Mouse (Mus musculus) ES-Bruce4 (cell line): Measurements from ENCODE around the gene Mamdc4. TPM values are rescaled to one million over a fixed set of nuclear protein-coding genes. Genes with fewer than 3 reads are reported as not detected.
"Not testable (repeated sequence)": the region's sequence is repeated elsewhere in the genome, so short reads cannot be mapped to it uniquely, and the experiment has no call there.

Source experiments
- H3K27ac ChIP-seq: 2 replicates; pipeline ENCODE4 v1.5.1; 2012; ENCODE audit warnings: low read length, inconsistent platforms; ENCODE audit not compliant: insufficient read depth
- H3K27me3 ChIP-seq: 2 replicates; pipeline ENCODE4 v1.6.1; 2012; ENCODE audit warnings: mild to moderate bottlenecking, low read length, inconsistent platforms; ENCODE audit not compliant: control insufficient read depth, poor library complexity, insufficient read depth, severe bottlenecking
- H3K36me3 ChIP-seq: 2 replicates; pipeline ENCODE4 v1.6.1; 2012; ENCODE audit warnings: inconsistent platforms, mild to moderate bottlenecking, low read length, moderate library complexity; ENCODE audit not compliant: control insufficient read depth, poor library complexity, insufficient read depth, severe bottlenecking
- H3K4me1 ChIP-seq: one replicate; pipeline ENCODE4 v1.8.1; 2011; ENCODE audit warnings: low read length; ENCODE audit not compliant: control insufficient read depth, insufficient read depth
- H3K4me3 ChIP-seq: 2 replicates; pipeline ENCODE4 v1.5.1; 2011; ENCODE audit warnings: low read depth, mild to moderate bottlenecking, low read length
- H3K9ac ChIP-seq: 2 replicates; pipeline ENCODE4 v1.6.1; 2012; ENCODE audit warnings: low read depth, mild to moderate bottlenecking, inconsistent platforms; ENCODE audit not compliant: poor library complexity, severe bottlenecking
- H3K9me3 ChIP-seq: replicated peaks from 2 replicates; pipeline ENCODE4 v1.6.1; 2012; ENCODE audit warnings: mild to moderate bottlenecking, low read length, inconsistent platforms; ENCODE audit not compliant: control insufficient read depth, poor library complexity, insufficient read depth, severe bottlenecking
- CTCF ChIP-seq: IDR thresholded peaks from one replicate; pipeline ENCODE4 v1.8.1; 2011; ENCODE audit warnings: low read depth, low read length
- EP300 ChIP-seq: IDR thresholded peaks from 2 replicates; pipeline ENCODE4 v1.6.1; 2011; ENCODE audit warnings: low read depth, low read length; ENCODE audit not compliant: insufficient read depth
- POLR2A ChIP-seq: IDR thresholded peaks from one replicate; pipeline ENCODE4 v1.8.1; 2011; ENCODE audit warnings: low read length; ENCODE audit not compliant: insufficient read depth
- polyA plus RNA-seq: library from polyadenylated mRNA; stranded (reverse); fragments of >200 nt; gene quantifications from 2 replicates; pipeline ENCODE4 v1.2.4, GENCODE M21; 2011; ENCODE audit warnings: low read depth; ENCODE audit not compliant: missing spikeins, insufficient read depth, insufficient read length

Mamdc4 gene
- polyA plus RNA-seq, 1 experiment = 3.7 TPM

DNA sequence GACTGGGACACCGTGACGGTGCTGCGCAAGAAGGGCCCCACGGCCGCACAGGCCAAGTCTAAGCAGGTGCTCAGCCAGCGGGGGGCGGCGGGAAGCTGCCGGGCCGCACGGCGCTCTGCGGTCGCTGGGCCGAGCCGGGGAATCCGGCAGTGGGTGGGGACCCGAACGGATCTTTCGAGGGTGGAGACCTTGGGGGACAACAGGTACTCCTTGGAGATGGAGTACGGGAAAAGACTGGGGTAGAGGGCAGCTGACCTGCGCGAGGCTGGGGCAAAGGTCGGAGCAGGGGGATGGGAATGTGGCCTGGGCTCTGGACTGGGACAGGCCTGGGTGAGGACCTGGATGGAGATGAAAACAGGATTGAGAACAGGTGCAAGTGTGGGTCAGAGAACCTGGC is 16.7 kb downstream of the Mamdc4 start:
- Histone ChIP-seq H3K4me3 (peak overlapping the region; percentile 95), H3K9me3 (no peaks in the 10 kb centered on the region), H3K27ac (no peak overlapping the region), H3K9ac (peak overlapping the region; percentile 92), H3K36me3 (peaks cover 22% of the 10 kb centered on the region), H3K4me1 (no peaks in the 10 kb centered on the region), H3K27me3 (no peaks in the 10 kb centered on the region)
- TF ChIP-seq EP300 (no peak), POLR2A (peak; percentile 1), CTCF (no peak)

- Histone ChIP-seq H3K9me3 (no peaks in the 10 kb centered on the region), H3K36me3 (peaks cover 16% of the 10 kb centered on the region), H3K27me3 (no peaks in the 10 kb centered on the region), H3K27ac (peak within 1 kb of the TSS; percentile 59), H3K4me1 (no peaks in the 10 kb centered on the region), H3K4me3 (peak within 1 kb of the TSS; percentile 99), H3K9ac (peak within 1 kb of the TSS; percentile 92)
- TF ChIP-seq EP300 = no peak
- TF ChIP-seq POLR2A = peak; percentile 42
- no peak for TF ChIP-seq CTCF
Observed at GRCm38 (mm10) chr2:25557221-25557963, 17.3 kb downstream of the Mamdc4 start, which contains the start of gene Edf1. Gene Edf1 (plus strand): TSS chr2:25557847.

DNA sequence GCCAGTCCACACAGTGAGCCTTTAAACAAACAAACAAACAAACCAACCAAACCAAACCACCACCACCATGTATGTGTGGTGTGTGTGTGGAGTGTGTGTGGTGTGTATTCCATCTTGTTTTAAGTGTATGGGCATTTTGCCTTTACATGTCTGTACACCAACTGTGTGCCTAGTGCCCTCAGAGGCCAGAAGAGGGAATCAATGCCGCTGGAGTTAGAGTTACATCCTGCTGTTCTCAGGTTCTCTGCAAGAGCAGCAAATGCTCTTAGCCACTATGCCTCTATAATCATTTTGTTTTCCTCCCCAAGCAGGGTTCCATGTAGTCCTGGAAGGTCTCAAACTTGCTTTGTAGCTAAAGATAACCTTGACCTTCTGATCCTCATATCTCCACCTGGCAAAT is 18.3 kb downstream of the Mamdc4 start:
- Histone ChIP-seq H3K36me3 (peaks cover 10% of the 10 kb centered on the region), H3K27ac (no peak overlapping the region), H3K27me3 (no peaks in the 10 kb centered on the region), H3K9me3 (no peaks in the 10 kb centered on the region), H3K9ac (no peak overlapping the region), H3K4me1 (no peaks in the 10 kb centered on the region), H3K4me3 (no peak overlapping the region)
- TF ChIP-seq POLR2A (no peak), CTCF (no peak), EP300 (no peak)

- not testable (repeated sequence) for H3K9me3 ChIP-seq, H3K27me3 ChIP-seq, H3K9ac ChIP-seq, H3K36me3 ChIP-seq, H3K4me3 ChIP-seq, H3K27ac ChIP-seq, H3K4me1 ChIP-seq
Observed at GRCm38 (mm10) chr2:25555479-25555878, 19.2 kb downstream of the Mamdc4 start.

DNA sequence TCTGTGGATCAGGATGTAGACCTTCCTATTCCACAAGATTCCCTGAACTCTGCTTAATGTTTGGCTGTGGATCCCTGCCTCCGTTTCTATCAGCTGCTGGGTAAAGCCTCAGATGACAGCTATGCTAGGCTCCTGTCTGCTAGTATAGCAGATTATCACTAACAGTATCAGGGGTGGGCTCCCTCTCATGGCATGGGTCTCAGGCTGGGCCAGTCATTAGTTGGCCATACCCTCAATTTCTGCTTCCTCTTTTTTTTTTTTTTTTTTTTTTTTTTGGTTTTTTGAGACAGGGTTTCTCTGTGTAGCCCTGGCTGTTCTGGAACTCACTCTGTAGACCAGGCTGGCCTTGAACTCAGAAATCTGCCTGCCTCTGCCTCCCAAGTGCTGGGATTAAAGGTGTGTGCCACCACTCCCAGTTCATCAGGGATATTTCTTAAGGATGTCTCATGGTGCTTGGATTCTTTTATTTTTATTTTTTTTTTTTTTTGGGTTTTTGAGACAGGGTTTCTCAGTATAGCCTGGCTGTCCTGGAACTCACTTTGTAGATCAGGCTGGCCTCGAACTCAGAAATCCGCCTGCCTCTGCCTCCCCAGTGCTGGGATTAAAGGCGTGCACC is 21.4 kb downstream of the Mamdc4 start:
- not testable (repeated sequence) for H3K9ac ChIP-seq, H3K27ac ChIP-seq, H3K4me1 ChIP-seq, H3K4me3 ChIP-seq, H3K36me3 ChIP-seq, H3K9me3 ChIP-seq, H3K27me3 ChIP-seq

- no peak for TF ChIP-seq EP300
- no peak for TF ChIP-seq POLR2A
- TF ChIP-seq CTCF = peak; percentile 70
- Histone ChIP-seq H3K4me1 (no peaks in the 10 kb centered on the region), H3K27ac (no peak overlapping the region), H3K27me3 (no peaks in the 10 kb centered on the region), H3K9me3 (no peaks in the 10 kb centered on the region), H3K4me3 (no peak overlapping the region), H3K9ac (no peak overlapping the region), H3K36me3 (no peaks in the 10 kb centered on the region)
Observed at GRCm38 (mm10) chr2:25551186-25551585, 23.5 kb downstream of the Mamdc4 start.
